Mouse (Mus musculus) thymus, adult 18-20 months (tissue): ENCODE measurements around the gene Lpcat3.
"Not testable (repeated sequence)": the region's sequence is repeated elsewhere in the genome, so short reads cannot be mapped to it uniquely, and the experiment has no call there.

Source experiments
- DNase-seq, 2 experiments: peaks; one replicate each; pipeline ENCODE4 v3.0.0; 2022; ENCODE audit warnings: mixed read lengths in 2 of 2

Lpcat3 gene

GRCm38 (mm10) chr6:124662477-124663423 is at the start of gene Lpcat3:
Gene Lpcat3, plus strand, starts transcription at chr6:124663027.
- peak; percentile 100 for DNase-seq

- no peak for DNase-seq
These were observed 37.2 kb upstream of the Lpcat3 start for GRCm38 (mm10) chr6:124625612-124626011.

GRCm38 (mm10) chr6:124626184-124626583 is 36.6 kb upstream of the Lpcat3 start:
- not testable (repeated sequence) for DNase-seq

- no peak for DNase-seq
These were observed 32.1 kb upstream of the Lpcat3 start for GRCm38 (mm10) chr6:124630763-124631162.

- not testable (repeated sequence) for DNase-seq
These were observed 26.8 kb upstream of the Lpcat3 start, which contains the start of gene C1s2 for GRCm38 (mm10) chr6:124635985-124636384. Gene C1s2, minus strand, starts transcription at chr6:124636085.

- not testable (repeated sequence) for DNase-seq
These were observed 25.9 kb upstream of the Lpcat3 start for GRCm38 (mm10) chr6:124636858-124637460.

- DNase-seq: no peak
These were observed 22.8 kb upstream of the Lpcat3 start for GRCm38 (mm10) chr6:124640041-124640440.

- peak; percentile 46 to 50 for DNase-seq
These were observed 21.8 kb upstream of the Lpcat3 start for GRCm38 (mm10) chr6:124640997-124641396.

GRCm38 (mm10) chr6:124646394-124646793 is 16.4 kb upstream of the Lpcat3 start:
- no peak for DNase-seq

GRCm38 (mm10) chr6:124655893-124656292 is 6.9 kb upstream of the Lpcat3 start:
- no peak for DNase-seq

GRCm38 (mm10) chr6:124658067-124658466 is 4.8 kb upstream of the Lpcat3 start:
- no peak for DNase-seq

GRCm38 (mm10) chr6:124661156-124661806 is 1.5 kb upstream of the Lpcat3 start:
- no peak for DNase-seq

- no peak for DNase-seq
These were observed 832 bp upstream of the Lpcat3 start for GRCm38 (mm10) chr6:124661995-124662394.

- DNase-seq: no peak
These were observed 583 bp downstream of the Lpcat3 start for GRCm38 (mm10) chr6:124663424-124663795.

- no peak for DNase-seq
These were observed 1.4 kb downstream of the Lpcat3 start for GRCm38 (mm10) chr6:124664256-124664655.

- DNase-seq: no peak
These were observed 2.2 kb downstream of the Lpcat3 start for GRCm38 (mm10) chr6:124665011-124665410.

GRCm38 (mm10) chr6:124669234-124669859 is 6.5 kb downstream of the Lpcat3 start:
- no peak for DNase-seq

- no peak for DNase-seq
These were observed 7.6 kb downstream of the Lpcat3 start for GRCm38 (mm10) chr6:124670281-124670900.

GRCm38 (mm10) chr6:124672100-124672499 is 9.3 kb downstream of the Lpcat3 start:
- DNase-seq: no peak

- DNase-seq: no peak
These were observed 10.8 kb downstream of the Lpcat3 start for GRCm38 (mm10) chr6:124673619-124674018.

- DNase-seq: no peak
These were observed 11.8 kb downstream of the Lpcat3 start for GRCm38 (mm10) chr6:124674591-124674990.

GRCm38 (mm10) chr6:124676171-124676570 is 13.3 kb downstream of the Lpcat3 start:
- DNase-seq: no peak
